Mouse (Mus musculus) stomach, embryonic 14.5 days (tissue): ENCODE results near the gene Arhgef15. TPM values are rescaled to one million over a fixed set of nuclear protein-coding genes. Genes with fewer than 3 reads are reported as not detected.
"Not testable (repeated sequence)": the region's sequence is repeated elsewhere in the genome, so short reads cannot be mapped to it uniquely, and the experiment has no call there.

Experiments used
- ATAC-seq: fragments of 200-750 bp; cut with Nextera tagmentation; 2 replicates; pipeline ENCODE4 v1.8.0; 2017; ENCODE audit warnings: low read depth, moderate TSS enrichment; ENCODE audit not compliant: insufficient number of reproducible peaks, insufficient read depth, low FRiP score
- H3K27ac ChIP-seq: fragments of 300-500 bp; sonication (generic); 2 replicates; pipeline ENCODE4 v1.5.1; 2014; ENCODE audit warnings: mild to moderate bottlenecking, low read length, moderate library complexity, mixed read lengths
- H3K27me3 ChIP-seq: fragments of 300-500 bp; sonication (generic); 2 replicates; pipeline ENCODE4 v1.6.1; 2014; ENCODE audit warnings: low read length, control low read depth, mixed read lengths; ENCODE audit not compliant: control insufficient read depth, insufficient read depth
- H3K36me3 ChIP-seq: fragments of 300-500 bp; sonication (generic); 2 replicates; pipeline ENCODE4 v1.6.1; 2014; ENCODE audit warnings: mild to moderate bottlenecking, control low read depth, low read length, moderate library complexity, mixed read lengths; ENCODE audit not compliant: control insufficient read depth, insufficient read depth
- H3K4me1 ChIP-seq: fragments of 300-500 bp; sonication (generic); 2 replicates; pipeline ENCODE4 v1.6.1; 2014; ENCODE audit warnings: low read length, control low read depth, mixed read lengths; ENCODE audit not compliant: control insufficient read depth, insufficient read depth
- H3K4me2 ChIP-seq: fragments of 300-500 bp; sonication (generic); replicated peaks from 2 replicates; pipeline ENCODE4 v1.6.1; 2014; ENCODE audit warnings: low read depth, low read length, control low read depth
- H3K4me3 ChIP-seq: fragments of 300-500 bp; sonication (generic); 2 replicates; pipeline ENCODE4 v1.5.1; 2014; ENCODE audit warnings: low read depth, low read length, control low read depth
- H3K9ac ChIP-seq: fragments of 300-500 bp; sonication (generic); replicated peaks from 2 replicates; pipeline ENCODE4 v1.6.1; 2014; ENCODE audit warnings: low read depth, mild to moderate bottlenecking, control low read depth, low read length, moderate library complexity, mixed read lengths
- H3K9me3 ChIP-seq: fragments of 300-500 bp; sonication (generic); 2 replicates; pipeline ENCODE4 v1.6.1; 2016; ENCODE audit warnings: low read depth, low read length, control low read depth; ENCODE audit not compliant: control insufficient read depth
- WGBS: fragments of 180-500 bp; shearing (Covaris S2); extraction: QIAGEN DNeasy Blood & Tissue Kit; methylation state at CpG from one replicate; pipeline ENCODE4 v1.1.7; 2014; 5-methylcytosine and 5-hydroxymethylcytosine counted together
- polyA plus RNA-seq: library from polyadenylated mRNA; unstranded; fragments of >200 nt; fragmentation: Nextera tagmentation; extraction: Ambion mirVana; gene quantifications from 2 replicates; pipeline ENCODE4 v1.2.1, GENCODE M21; 2014

Arhgef15 gene
- polyA plus RNA-seq, 1 experiment from 2014 or later, result 10.9 TPM

DNA sequence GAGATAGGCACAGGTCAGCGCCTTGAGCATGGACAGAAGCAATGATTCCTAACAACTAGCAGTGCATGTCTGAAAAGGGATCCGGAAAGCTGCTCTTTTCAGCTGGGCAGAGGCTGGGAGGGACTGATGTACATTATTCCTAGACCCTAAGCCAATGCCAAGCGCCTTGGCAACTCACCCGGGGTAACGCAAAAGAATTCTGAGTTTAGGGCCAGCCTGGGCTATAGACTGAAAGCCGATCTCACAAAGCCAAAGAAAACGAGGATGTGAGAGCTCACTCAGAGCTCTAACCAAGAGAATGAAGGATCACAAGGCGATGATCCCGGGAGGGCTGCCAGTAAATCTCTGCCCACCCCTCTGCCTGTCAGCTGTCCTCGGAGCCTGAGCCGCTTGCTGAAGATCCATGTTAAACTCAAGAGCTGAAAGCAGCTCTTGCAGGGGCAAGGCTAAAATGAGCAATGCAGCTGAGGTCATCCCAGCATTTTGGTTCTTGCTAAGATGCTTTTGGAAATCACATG, 30.1 kb upstream of the Arhgef15 start:
- no peaks in the 10 kb centered on the region for H3K27me3 ChIP-seq
- H3K36me3 ChIP-seq, result peaks cover 42% of the 10 kb centered on the region; the same call in 1 of the 2 replicates
- H3K4me2 ChIP-seq, result no peak overlapping the region
- no peak overlapping the region for H3K4me3 ChIP-seq
- no peak for ATAC-seq
- no peak overlapping the region for H3K9ac ChIP-seq
- no peak overlapping the region for H3K27ac ChIP-seq
- WGBS, result 92% methylated on average over 11 of the region's 11 CpGs
- H3K9me3 ChIP-seq, result no peaks in the 10 kb centered on the region
- no peaks in the 10 kb centered on the region for H3K4me1 ChIP-seq

- no peaks in the 10 kb centered on the region for H3K4me1 ChIP-seq
- ATAC-seq, result no peak; the same call in 1 of the 2 replicates
- H3K36me3 ChIP-seq, result peaks cover 7% of the 10 kb centered on the region; the same call in 1 of the 2 replicates
- H3K27ac ChIP-seq, result no peak overlapping the region
- no peak overlapping the region for H3K4me2 ChIP-seq
- 23% methylated on average over 4 of the region's 4 CpGs for WGBS
- H3K27me3 ChIP-seq, result no peaks in the 10 kb centered on the region
- no peak overlapping the region for H3K9ac ChIP-seq
- no peaks in the 10 kb centered on the region for H3K9me3 ChIP-seq
- H3K4me3 ChIP-seq, result no peak overlapping the region
Measured at GRCm38 (mm10) chr11:68982639-68983369, 25.5 kb upstream of the Arhgef15 start.

- Histone ChIP-seq H3K9me3 (no peaks in the 10 kb centered on the region), H3K4me1 (no peaks in the 10 kb centered on the region), H3K36me3 (no peaks in the 10 kb centered on the region), H3K27ac (no peak overlapping the region), H3K27me3 (no peaks in the 10 kb centered on the region), H3K4me3 (no peak overlapping the region), H3K4me2 (no peak overlapping the region), H3K9ac (no peak overlapping the region)
- WGBS, result 65% methylated on average over 3 of the region's 3 CpGs
- ATAC-seq, result no peak
Measured at GRCm38 (mm10) chr11:68980919-68981318, 23.6 kb upstream of the Arhgef15 start.

DNA sequence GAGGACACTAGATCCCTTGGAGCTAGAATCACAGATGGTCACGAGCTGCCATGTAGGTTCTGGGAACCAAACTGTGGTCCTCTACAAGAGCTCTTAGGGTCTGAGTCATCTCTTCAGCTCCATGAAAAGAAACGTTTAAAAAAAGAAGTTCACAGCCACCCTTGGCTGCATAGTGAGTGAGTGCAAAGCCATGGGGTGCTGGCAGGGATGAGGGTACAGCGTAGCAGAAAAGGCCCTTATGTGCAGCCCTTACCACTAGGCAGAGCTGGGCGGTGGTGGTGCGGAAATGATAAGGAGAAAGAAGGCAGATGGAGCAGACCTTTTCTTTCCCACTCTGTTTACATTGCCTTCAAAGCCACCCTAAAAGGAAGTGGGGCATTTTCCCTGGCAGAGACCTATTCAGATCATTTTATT, 22.0 kb upstream of the Arhgef15 start:
- Histone ChIP-seq H3K9me3 (no peaks in the 10 kb centered on the region), H3K4me3 (no peak overlapping the region), H3K4me1 (no peaks in the 10 kb centered on the region), H3K27ac (peak overlapping the region; percentile 52; the same call in 1 of the 2 replicates), H3K4me2 (no peak overlapping the region), H3K9ac (no peak overlapping the region), H3K36me3 (no peaks in the 10 kb centered on the region), H3K27me3 (no peaks in the 10 kb centered on the region)
- peak; percentile 84 for ATAC-seq
- whole genome bisulfite sequencing, result 45% methylated on average over 5 of the region's 5 CpGs

- Histone ChIP-seq H3K4me1 (peaks cover 5% of the 10 kb centered on the region; the same call in 1 of the 2 replicates), H3K9ac (no peak overlapping the region), H3K36me3 (no peaks in the 10 kb centered on the region), H3K4me2 (no peak overlapping the region), H3K27ac (no peak overlapping the region), H3K4me3 (no peak overlapping the region), H3K9me3 (no peaks in the 10 kb centered on the region), H3K27me3 (no peaks in the 10 kb centered on the region)
- ATAC-seq, result no peak
- 90% methylated on average over 1 of the region's 1 CpGs for WGBS
Measured at GRCm38 (mm10) chr11:68975601-68976000, 18.3 kb upstream of the Arhgef15 start.

DNA sequence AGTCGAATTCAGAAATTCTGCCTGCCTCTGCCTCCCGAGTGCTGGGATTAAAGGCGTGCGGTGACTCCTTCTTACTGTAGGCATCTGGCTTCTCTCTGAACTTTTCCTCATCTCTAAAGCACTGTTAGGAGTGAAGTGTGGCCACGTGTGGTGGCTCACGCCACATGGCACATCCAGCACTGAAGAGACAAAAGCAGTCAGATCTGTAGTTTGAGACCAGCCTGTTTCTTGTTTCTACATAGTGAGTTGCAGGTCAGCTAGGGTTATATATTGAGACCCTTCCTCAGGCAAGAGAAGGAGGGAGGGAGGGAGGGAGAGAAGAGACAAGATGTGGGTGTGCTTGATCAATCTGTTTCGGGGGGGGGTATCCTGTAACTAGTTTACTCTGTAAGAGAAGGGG, 17.8 kb upstream of the Arhgef15 start, which contains the start of gene Rangrf:
Rangrf (minus strand) TSS at position 101 of the 400 bp plus-strand sequence.
- Histone ChIP-seq H3K27me3 (no peaks in the 10 kb centered on the region), H3K36me3 (no peaks in the 10 kb centered on the region), H3K4me1 (peaks cover 5% of the 10 kb centered on the region; the same call in 1 of the 2 replicates), H3K4me2 (peak within 1 kb of the TSS; percentile 58), H3K9me3 (no peaks in the 10 kb centered on the region), H3K9ac (no peak within 1 kb of the TSS), H3K27ac (no peak within 1 kb of the TSS), H3K4me3 (peak within 1 kb of the TSS; percentile 36)
- ATAC-seq, result no peak
- WGBS, result 72% methylated on average over 7 of the region's 7 CpGs

DNA sequence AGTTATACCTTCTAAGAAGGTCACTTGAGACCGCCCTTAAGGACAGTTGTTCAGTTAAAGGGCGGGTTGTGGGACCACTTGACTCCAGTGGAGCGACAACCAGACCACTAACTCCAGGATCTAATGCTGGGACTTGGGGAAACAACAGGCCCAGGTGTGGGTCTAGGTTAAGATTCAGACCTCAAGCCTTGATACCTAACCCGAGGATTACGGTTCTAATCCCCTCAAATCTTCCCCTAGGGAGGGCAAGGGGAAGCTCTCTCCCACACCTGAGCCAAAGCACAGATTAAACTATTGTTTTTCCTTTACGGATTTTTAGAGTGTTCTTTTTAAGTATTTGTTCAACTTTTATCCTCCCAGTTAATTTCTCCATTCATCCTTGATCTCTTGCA, 16.8 kb upstream of the Arhgef15 start:
- peak overlapping the region; percentile 36 for H3K4me3 ChIP-seq
- WGBS, result 31% methylated on average over 6 of the region's 6 CpGs
- no peak for ATAC-seq
- H3K9me3 ChIP-seq, result no peaks in the 10 kb centered on the region
- no peaks in the 10 kb centered on the region for H3K27me3 ChIP-seq
- H3K9ac ChIP-seq, result no peak overlapping the region
- peak overlapping the region; percentile 58 for H3K4me2 ChIP-seq
- peaks cover 5% of the 10 kb centered on the region; the same call in 1 of the 2 replicates for H3K4me1 ChIP-seq
- H3K27ac ChIP-seq, result no peak overlapping the region
- no peaks in the 10 kb centered on the region for H3K36me3 ChIP-seq

GRCm38 (mm10) chr11:68973250-68974058, 16.2 kb upstream of the Arhgef15 start:
- Histone ChIP-seq H3K4me3 (peak overlapping the region; percentile 36), H3K4me2 (peak overlapping the region; percentile 58)
- H3K9me3 ChIP-seq, H3K27me3 ChIP-seq, H3K4me1 ChIP-seq, H3K36me3 ChIP-seq, H3K9ac ChIP-seq, H3K27ac ChIP-seq: not testable (repeated sequence)
- 2% methylated on average over 37 of the region's 38 CpGs for WGBS
- ATAC-seq, result peak; percentile 87
